Mouse (Mus musculus): ENCODE results near the gene Mycn. TPM values are rescaled to one million over a fixed set of nuclear protein-coding genes. Genes with fewer than 3 reads are reported as not detected.

The Mycn gene
- polyA plus RNA-seq (2012; rRNA removed): 2.5 and 3.0 TPM in 2 replicates

DNA sequence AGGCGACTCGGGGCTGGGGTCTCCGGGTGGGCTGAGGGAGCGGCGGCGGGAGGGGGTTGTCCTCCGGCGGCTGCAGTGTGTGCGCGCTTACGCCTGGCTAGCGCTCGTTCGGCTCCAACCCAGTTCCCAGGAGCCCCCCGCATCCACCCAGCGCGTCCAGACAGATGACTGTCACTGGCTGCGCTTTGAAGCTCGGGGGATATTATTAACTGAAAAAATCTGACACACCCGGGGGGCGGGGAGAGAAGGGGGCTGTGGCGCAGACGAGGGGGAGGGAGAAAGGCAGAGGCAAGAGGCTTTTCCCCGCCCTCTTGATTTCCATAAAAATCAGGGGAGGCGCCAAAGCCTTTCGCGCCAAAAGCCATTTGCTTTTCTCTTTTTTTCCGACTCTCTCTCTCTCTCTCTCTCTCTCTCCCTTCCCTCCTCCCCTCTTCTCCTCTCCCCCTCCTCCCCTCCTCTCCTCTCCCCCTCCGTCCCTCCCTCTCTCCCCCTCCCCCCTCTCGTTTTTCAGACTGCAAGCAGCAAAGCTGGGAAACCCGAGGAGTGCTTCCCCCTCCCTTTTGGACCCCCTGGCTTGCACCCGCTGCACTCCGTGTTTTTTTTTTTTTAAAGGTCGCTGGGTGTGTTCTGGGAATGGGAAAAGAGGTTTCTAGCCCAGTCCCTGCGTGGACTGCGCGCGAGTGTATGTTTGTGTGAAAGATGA is at the start of gene Mycn:
Gene Mycn (minus strand): TSS at position 254 of the 703 bp plus-strand sequence.

